Mouse (Mus musculus): ENCODE measurements around the gene Mrm1. TPM values are rescaled to one million over a fixed set of nuclear protein-coding genes. Genes with fewer than 3 reads are reported as not detected.

Mrm1 gene
- polyA plus RNA-seq, 1 experiment from 2014 or later: 17.5 TPM

DNA sequence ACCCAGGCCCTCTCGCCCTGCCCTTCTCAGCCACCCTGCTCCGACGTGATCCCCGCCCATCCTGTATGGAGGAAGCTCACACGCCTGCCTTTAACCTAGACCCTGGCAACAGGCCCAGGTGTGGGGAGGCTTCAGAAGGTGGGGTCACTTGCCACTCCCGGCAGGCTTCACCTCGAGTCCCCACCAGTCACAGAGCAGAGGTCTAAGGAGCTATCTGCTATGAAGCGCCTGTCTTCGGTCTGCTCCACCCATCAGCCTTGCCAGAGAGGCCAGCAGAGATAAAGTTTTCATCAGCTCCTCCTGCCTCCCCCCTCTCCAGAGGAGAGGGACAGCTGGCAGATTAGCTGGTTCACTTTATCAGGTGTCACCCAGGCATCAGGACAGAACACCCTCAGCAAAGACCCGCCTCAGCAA lies 4.2 kb upstream of the Mrm1 start:
- H3K4me1 ChIP-seq (ENCODE audit: control insufficient read depth in 2 of 2, insufficient read depth in 2 of 2, low read length in 2 of 2): peaks cover 28 to 64% of the 10 kb centered on the region in 2 experiments
- peak overlapping the region; percentile 57 for H3K4me2 ChIP-seq (ENCODE audit: low read length)
- peak; percentile 47 for ATAC-seq (ENCODE audit: insufficient number of reproducible peaks, insufficient read depth, low FRiP score, low read depth)
- H3K4me3 ChIP-seq (ENCODE audit: control insufficient read depth in 1 of 2, insufficient read depth in 1 of 2, low read depth in 1 of 2, low read length in 2 of 2): peak overlapping the region in 1 of 2 experiments; percentile 8; a peak in 1 of 4 replicates
- WGBS: 5% methylated on average over 10 of the region's 10 CpGs
- H3K27me3 ChIP-seq (ENCODE audit: control insufficient read depth, insufficient read depth, low read length): no peaks in the 10 kb centered on the region
- peaks cover 31% of the 10 kb centered on the region for H3K36me3 ChIP-seq (ENCODE audit: control insufficient read depth, insufficient read depth, low read length)
- H3K9me3 ChIP-seq (ENCODE audit: control insufficient read depth, low read length): no peaks in the 10 kb centered on the region
- H3K9ac ChIP-seq (ENCODE audit: low read length): peak overlapping the region; percentile 54
- peak overlapping the region; percentile 76 to 80 for H3K27ac ChIP-seq (replicated peaks in 1 of 2; ENCODE audit: control insufficient read depth in 1 of 2, insufficient read depth in 1 of 2, low read depth in 2 of 2, low read length in 2 of 2)

- Histone ChIP-seq H3K36me3 (ENCODE audit: control insufficient read depth, insufficient read depth, low read length) (peaks cover 31% of the 10 kb centered on the region), H3K27ac (replicated peaks in 1 of 2; ENCODE audit: control insufficient read depth in 1 of 2, insufficient read depth in 1 of 2, low read depth in 2 of 2, low read length in 2 of 2) (peak overlapping the region in 1 of 2 experiments; percentile 76; a peak in 2 of 4 replicates), H3K27me3 (ENCODE audit: control insufficient read depth, insufficient read depth, low read length) (no peaks in the 10 kb centered on the region), H3K4me2 (ENCODE audit: low read length) (peak overlapping the region; percentile 57), H3K9me3 (ENCODE audit: control insufficient read depth, low read length) (0 out of 2 replicates have a peak, but pooled peaks cover 2% of the 10 kb centered on the region), H3K4me3 (ENCODE audit: control insufficient read depth in 1 of 2, insufficient read depth in 1 of 2, low read depth in 1 of 2, low read length in 2 of 2) (0 out of 4 replicates have a peak overlapping the region, but pooled peaks of 1 of the 2 experiments have one; percentile 8), H3K4me1 (ENCODE audit: control insufficient read depth in 2 of 2, insufficient read depth in 2 of 2, low read length in 2 of 2) (peaks cover 26 to 57% of the 10 kb centered on the region in 2 experiments), H3K9ac (ENCODE audit: low read length) (peak overlapping the region; percentile 54)
- no peak for ATAC-seq (ENCODE audit: insufficient number of reproducible peaks, insufficient read depth, low FRiP score, low read depth)
- 38% methylated on average over 5 of the region's 5 CpGs for WGBS
These were observed 3.2 kb upstream of the Mrm1 start for GRCm38 (mm10) chr11:84822487-84822886.

GRCm38 (mm10) chr11:84821131-84821770 lies 1.9 kb upstream of the Mrm1 start:
- WGBS: 91% methylated on average over 9 of the region's 9 CpGs
- H3K4me1 ChIP-seq (ENCODE audit: control insufficient read depth in 2 of 2, insufficient read depth in 2 of 2, low read length in 2 of 2): peaks cover 23 to 45% of the 10 kb centered on the region in 2 experiments
- peaks cover 31% of the 10 kb centered on the region for H3K36me3 ChIP-seq (ENCODE audit: control insufficient read depth, insufficient read depth, low read length)
- no peak overlapping the region for H3K4me2 ChIP-seq (ENCODE audit: low read length)
- no peak overlapping the region for H3K4me3 ChIP-seq (ENCODE audit: control insufficient read depth in 1 of 2, insufficient read depth in 1 of 2, low read depth in 1 of 2, low read length in 2 of 2)
- no peak overlapping the region for H3K27ac ChIP-seq (replicated peaks in 1 of 2; ENCODE audit: control insufficient read depth in 1 of 2, insufficient read depth in 1 of 2, low read depth in 2 of 2, low read length in 2 of 2)
- no peak overlapping the region for H3K9ac ChIP-seq (ENCODE audit: low read length)
- ATAC-seq (ENCODE audit: insufficient number of reproducible peaks, insufficient read depth, low FRiP score, low read depth): no peak
- no peaks in the 10 kb centered on the region for H3K27me3 ChIP-seq (ENCODE audit: control insufficient read depth, insufficient read depth, low read length)
- H3K9me3 ChIP-seq (ENCODE audit: control insufficient read depth, low read length): 0 out of 2 replicates have a peak, but pooled peaks cover 3% of the 10 kb centered on the region

- peak overlapping the region; percentile 84 for H3K9ac ChIP-seq (ENCODE audit: low read length)
- no peaks in the 10 kb centered on the region for H3K27me3 ChIP-seq (ENCODE audit: control insufficient read depth, insufficient read depth, low read length)
- H3K4me1 ChIP-seq (ENCODE audit: control insufficient read depth in 2 of 2, insufficient read depth in 2 of 2, low read length in 2 of 2): peaks cover 7 to 18% of the 10 kb centered on the region in 2 experiments
- ATAC-seq (ENCODE audit: insufficient number of reproducible peaks, insufficient read depth, low FRiP score, low read depth): peak; percentile 59
- H3K9me3 ChIP-seq (ENCODE audit: control insufficient read depth, low read length): 0 out of 2 replicates have a peak, but pooled peaks cover 3% of the 10 kb centered on the region
- peak overlapping the region; percentile 75 to 92 for H3K27ac ChIP-seq (replicated peaks in 1 of 2; ENCODE audit: control insufficient read depth in 1 of 2, insufficient read depth in 1 of 2, low read depth in 2 of 2, low read length in 2 of 2)
- peaks cover 24% of the 10 kb centered on the region for H3K36me3 ChIP-seq (ENCODE audit: control insufficient read depth, insufficient read depth, low read length)
- H3K4me2 ChIP-seq (ENCODE audit: low read length): peak overlapping the region; percentile 94
- WGBS: under 1% methylated on average over 39 of the region's 39 CpGs
- peak overlapping the region; percentile 64 to 69 for H3K4me3 ChIP-seq (ENCODE audit: control insufficient read depth in 1 of 2, insufficient read depth in 1 of 2, low read depth in 1 of 2, low read length in 2 of 2)
These were observed 992 bp downstream of the Mrm1 start for GRCm38 (mm10) chr11:84818085-84818960.

DNA sequence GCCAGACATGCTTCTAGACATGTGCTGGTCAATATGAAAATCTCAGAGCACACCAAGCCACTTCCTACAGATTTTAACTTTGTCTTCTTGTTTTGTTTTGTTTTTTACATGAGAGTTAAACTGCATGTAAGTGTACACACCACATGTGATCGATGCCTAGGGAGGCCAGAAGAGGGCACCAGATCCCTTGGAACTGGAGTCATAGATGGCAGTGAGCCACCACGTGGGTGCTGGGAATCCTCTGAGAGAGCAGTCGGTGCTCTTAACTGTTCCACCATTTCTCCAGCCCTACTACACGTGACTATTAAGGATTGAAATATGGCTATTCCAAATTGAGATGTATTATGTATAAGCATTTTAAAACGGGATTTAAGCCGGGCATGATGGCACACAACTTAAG lies 2.0 kb downstream of the Mrm1 start:
- H3K36me3 ChIP-seq (ENCODE audit: control insufficient read depth, insufficient read depth, low read length): peaks cover 34% of the 10 kb centered on the region

DNA sequence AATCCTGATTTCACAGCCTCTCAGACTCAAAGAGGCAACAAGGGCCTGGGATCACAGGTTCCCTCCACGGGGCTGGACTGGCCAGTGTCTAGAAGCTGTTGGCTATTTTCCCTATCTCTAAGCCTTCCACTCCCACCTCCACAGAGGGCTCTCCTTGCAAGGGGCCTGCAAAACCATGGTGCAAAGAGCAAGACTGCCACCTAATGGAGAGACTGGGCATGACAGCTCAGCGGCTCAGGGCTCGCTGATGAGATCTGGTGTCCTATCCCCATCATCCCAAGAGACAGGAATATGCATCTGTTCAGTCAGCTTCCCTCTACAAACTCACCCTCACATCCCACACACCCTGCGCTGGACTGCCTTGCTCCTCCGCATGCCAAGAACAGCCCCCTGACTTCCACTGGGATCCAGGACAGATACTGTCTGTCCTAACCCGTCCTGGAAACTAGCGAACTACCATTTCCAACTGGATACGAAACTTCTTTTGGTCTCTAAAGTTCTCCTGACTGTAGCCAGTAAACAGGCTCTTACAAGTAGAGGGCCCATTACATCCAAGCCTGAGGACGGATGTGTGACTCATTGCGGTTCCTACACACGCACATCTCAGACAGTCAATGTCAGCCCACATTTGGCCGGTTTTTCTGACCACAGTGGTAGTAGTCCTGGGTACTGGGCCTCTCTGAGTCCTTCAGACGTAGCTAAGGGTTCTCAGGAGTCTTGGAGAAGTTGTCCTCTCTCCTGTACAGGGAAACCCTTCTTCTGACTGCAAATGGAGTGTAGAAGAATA lies 5.4 kb downstream of the Mrm1 start:
- no peaks in the 10 kb centered on the region for H3K27me3 ChIP-seq (ENCODE audit: control insufficient read depth, insufficient read depth, low read length)
- no peak overlapping the region for H3K4me2 ChIP-seq (ENCODE audit: low read length)
- no peak overlapping the region for H3K27ac ChIP-seq (replicated peaks in 1 of 2; ENCODE audit: control insufficient read depth in 1 of 2, insufficient read depth in 1 of 2, low read depth in 2 of 2, low read length in 2 of 2)
- no peaks in the 10 kb centered on the region for H3K4me1 ChIP-seq (ENCODE audit: control insufficient read depth in 2 of 2, insufficient read depth in 2 of 2, low read length in 2 of 2)
- 0 out of 2 replicates have a peak, but pooled peaks cover 3% of the 10 kb centered on the region for H3K9me3 ChIP-seq (ENCODE audit: control insufficient read depth, low read length)
- peaks cover 20% of the 10 kb centered on the region for H3K36me3 ChIP-seq (ENCODE audit: control insufficient read depth, insufficient read depth, low read length)
- no peak for ATAC-seq (ENCODE audit: insufficient number of reproducible peaks, insufficient read depth, low FRiP score, low read depth)
- 59% methylated on average over 13 of the region's 13 CpGs for WGBS
- H3K9ac ChIP-seq (ENCODE audit: low read length): no peak overlapping the region
- no peak overlapping the region for H3K4me3 ChIP-seq (ENCODE audit: control insufficient read depth in 1 of 2, insufficient read depth in 1 of 2, low read depth in 1 of 2, low read length in 2 of 2)

More for the DNA sequence above, 2.0 kb downstream of the Mrm1 start:
- H3K9me3 ChIP-seq (ENCODE audit: control insufficient read depth, low read length): 0 out of 2 replicates have a peak, but pooled peaks cover 3% of the 10 kb centered on the region
- no peak overlapping the region for H3K4me3 ChIP-seq (ENCODE audit: control insufficient read depth in 1 of 2, insufficient read depth in 1 of 2, low read depth in 1 of 2, low read length in 2 of 2)
- no peak overlapping the region for H3K4me2 ChIP-seq (ENCODE audit: low read length)
- H3K9ac ChIP-seq (ENCODE audit: low read length): no peak overlapping the region
- H3K27me3 ChIP-seq (ENCODE audit: control insufficient read depth, insufficient read depth, low read length): no peaks in the 10 kb centered on the region
- no peak for ATAC-seq (ENCODE audit: insufficient number of reproducible peaks, insufficient read depth, low FRiP score, low read depth)
- peaks cover 0 to 9% of the 10 kb centered on the region in 2 experiments; a peak in 3 of 4 replicates for H3K4me1 ChIP-seq (ENCODE audit: control insufficient read depth in 2 of 2, insufficient read depth in 2 of 2, low read length in 2 of 2)
- no peak overlapping the region for H3K27ac ChIP-seq (replicated peaks in 1 of 2; ENCODE audit: control insufficient read depth in 1 of 2, insufficient read depth in 1 of 2, low read depth in 2 of 2, low read length in 2 of 2)
- 81% methylated on average over 6 of the region's 6 CpGs for WGBS

DNA sequence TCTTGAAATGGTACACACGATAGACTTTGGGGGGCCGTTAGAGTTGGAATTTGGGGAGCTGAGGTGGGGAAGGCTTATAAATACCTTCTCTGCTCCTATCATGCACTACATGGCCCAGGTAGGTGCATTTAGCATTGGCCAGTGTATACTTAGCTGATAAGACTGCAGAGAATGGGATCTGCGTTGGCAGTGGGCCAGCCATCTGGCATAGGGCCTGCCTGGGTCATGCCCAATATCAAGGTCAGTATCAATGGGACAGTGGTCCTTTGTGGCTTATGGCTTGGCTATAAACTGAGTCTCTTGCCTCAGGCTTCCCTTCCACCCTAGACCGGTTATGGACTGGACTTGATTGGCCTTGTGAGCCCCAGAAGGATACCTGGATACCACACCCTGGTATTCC lies 14.9 kb downstream of the Mrm1 start:
- H3K4me2 ChIP-seq (ENCODE audit: low read length): no peak overlapping the region
- H3K9ac ChIP-seq (ENCODE audit: low read length): no peak overlapping the region
- H3K4me1 ChIP-seq (ENCODE audit: control insufficient read depth in 2 of 2, insufficient read depth in 2 of 2, low read length in 2 of 2): no peaks in the 10 kb centered on the region
- no peaks in the 10 kb centered on the region for H3K9me3 ChIP-seq (ENCODE audit: control insufficient read depth, low read length)
- no peak for ATAC-seq (ENCODE audit: insufficient number of reproducible peaks, insufficient read depth, low FRiP score, low read depth)
- H3K4me3 ChIP-seq (ENCODE audit: control insufficient read depth in 1 of 2, insufficient read depth in 1 of 2, low read depth in 1 of 2, low read length in 2 of 2): no peak overlapping the region
- H3K36me3 ChIP-seq (ENCODE audit: control insufficient read depth, insufficient read depth, low read length): no peaks in the 10 kb centered on the region
- H3K27me3 ChIP-seq (ENCODE audit: control insufficient read depth, insufficient read depth, low read length): no peaks in the 10 kb centered on the region
- 80% methylated on average over 4 of the region's 4 CpGs for WGBS
- H3K27ac ChIP-seq (replicated peaks in 1 of 2; ENCODE audit: control insufficient read depth in 1 of 2, insufficient read depth in 1 of 2, low read depth in 2 of 2, low read length in 2 of 2): no peak overlapping the region
